Comparison of ENCODE assay signal across 16 mouse cellular contexts in the genomic region with DNA sequence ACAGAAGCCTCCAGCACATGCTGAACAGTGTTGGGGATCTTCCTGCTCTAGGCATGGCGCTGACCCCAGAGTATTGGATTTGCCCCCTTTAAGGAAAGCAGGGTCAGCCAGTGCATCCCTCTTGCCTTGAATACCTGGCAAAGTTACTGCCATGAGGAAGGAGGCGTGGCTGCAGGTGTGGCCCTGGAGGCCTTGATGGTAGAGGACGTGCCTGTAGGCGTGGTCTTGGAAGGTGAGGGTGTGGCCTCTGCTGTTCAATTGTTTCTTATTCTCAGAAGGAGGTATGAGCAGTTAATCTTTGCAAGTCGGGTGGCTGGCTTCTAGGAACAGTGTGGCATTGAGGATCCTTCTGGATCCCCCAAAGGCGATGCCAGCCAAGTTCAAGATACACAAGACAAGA.
"Had no signal": no experiment of that assay in that cellular context is flagged by ENCODE, and none has a peak within 500 bp of the region (broad histone marks: within the 10 kb centered on the region; RNA-seq: fewer than 3 reads in every experiment).

No protein-coding gene starts in this region.

- H3K4me3 ChIP-seq: limb, embryonic 13.5 days; megakaryocyte, embryonic 14.5 days; midbrain, embryonic 12.5 days; neural tube, embryonic 13.5 days had no signal

- H3K36me3 ChIP-seq: limb, embryonic 13.5 days; midbrain, embryonic 12.5 days; neural tube, embryonic 13.5 days had no signal

- H3K9ac ChIP-seq: limb, embryonic 13.5 days; liver, embryonic 14.5 days; midbrain, embryonic 12.5 days; neural tube, embryonic 13.5 days had no signal

- H3K27me3 ChIP-seq: limb, embryonic 13.5 days; neural tube, embryonic 13.5 days had no signal

- DNase-seq: kidney, adult 8-10 months; kidney, postnatal 36 days; left cerebral cortex, postnatal 4 days; lung, adult 18-20 months; lung, postnatal 4 days; retina, postnatal 1 day; right cerebral cortex, postnatal 4 days; spleen, adult 18-20 months; thymus, postnatal 36 days had no signal

- H3K4me2 ChIP-seq: limb, embryonic 13.5 days; midbrain, embryonic 12.5 days; neural tube, embryonic 13.5 days had no signal

- H3K9me3 ChIP-seq: limb, embryonic 13.5 days; midbrain, embryonic 12.5 days; neural tube, embryonic 13.5 days had no signal

- H3K27ac ChIP-seq: kidney, postnatal 0 days; limb, embryonic 13.5 days; liver, embryonic 14.5 days; midbrain, embryonic 12.5 days; neural tube, embryonic 13.5 days had no signal

- H3K4me1 ChIP-seq: limb, embryonic 13.5 days; megakaryocyte, embryonic 14.5 days; midbrain, embryonic 12.5 days had no signal

- ATAC-seq: midbrain, embryonic 16.5 days had no signal
